Mouse (Mus musculus): ENCODE data around the gene Prcp.
"Not testable (repeated sequence)": the region's sequence is repeated elsewhere in the genome, so short reads cannot be mapped to it uniquely, and the experiment has no call there.

The Prcp gene

DNA sequence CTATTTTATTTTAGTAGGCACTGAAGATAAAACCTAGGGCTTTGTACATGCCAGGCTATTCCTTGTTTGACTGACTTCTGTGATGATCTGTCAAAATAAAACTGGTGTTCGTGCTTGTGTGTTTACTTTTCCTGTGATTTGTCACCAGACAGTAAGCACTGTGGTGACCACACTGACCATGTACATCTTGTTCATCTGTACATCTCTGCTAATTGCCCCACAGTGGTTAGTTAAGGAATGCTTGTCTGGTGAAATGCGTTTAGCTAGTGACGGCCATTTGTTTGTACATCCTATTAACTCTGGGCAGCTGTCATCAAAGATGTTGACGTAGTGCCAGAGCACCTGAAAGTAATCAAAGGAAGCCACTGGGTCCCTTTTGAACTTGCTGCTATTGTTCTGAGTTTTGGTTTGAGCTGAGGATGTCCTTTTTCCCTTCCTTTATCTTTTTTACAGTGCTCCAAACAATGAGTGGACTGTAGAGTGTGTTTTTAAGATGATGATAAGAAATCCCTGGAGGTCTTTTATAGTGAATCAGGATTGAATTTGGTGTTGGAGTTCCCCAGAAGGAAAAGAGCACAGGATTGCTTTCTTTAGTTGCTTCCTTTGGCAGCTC, 16.5 kb downstream of the Prcp start:
- DNase-seq (ENCODE audit: low read depth, low spot score): no peak

DNA sequence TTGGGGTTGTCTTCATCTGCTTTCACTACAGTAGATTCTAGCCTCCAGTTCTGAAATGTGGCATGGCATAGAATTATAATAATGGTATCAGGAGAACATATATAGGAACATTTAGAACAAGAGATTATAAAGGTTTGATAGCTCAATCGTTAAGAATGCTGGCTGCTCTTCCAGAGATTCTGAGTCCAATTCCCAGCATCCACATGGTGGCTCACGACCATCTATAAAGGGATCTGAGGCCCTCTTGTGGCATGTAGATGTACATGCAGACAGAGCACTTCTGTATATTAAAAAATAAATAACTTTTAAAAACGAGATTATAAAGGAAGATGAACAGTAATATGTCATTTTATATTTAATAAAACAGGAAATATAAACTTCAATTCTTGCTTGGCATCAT, 19.2 kb downstream of the Prcp start:
- no peak for DNase-seq (ENCODE audit: low read depth, low spot score)

DNA sequence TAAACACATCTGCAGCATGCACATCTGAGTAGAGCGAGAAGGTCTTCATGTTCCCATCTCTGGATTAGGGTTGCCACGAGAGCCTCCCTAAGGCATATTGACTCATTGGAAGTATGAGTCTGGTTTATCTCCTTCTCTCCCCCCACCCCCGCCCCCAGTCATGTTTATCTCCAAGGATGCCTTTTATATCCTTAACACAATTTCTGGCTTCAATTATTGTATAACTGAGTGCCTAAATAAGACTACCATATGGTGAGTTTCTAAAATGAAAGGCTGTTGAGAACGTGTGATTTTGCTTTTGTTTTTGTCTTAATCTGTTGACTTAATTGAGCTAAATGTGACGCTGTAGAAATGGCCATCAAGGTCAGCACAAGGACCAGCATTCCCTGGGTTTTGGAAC, 21.8 kb downstream of the Prcp start:
- DNase-seq (ENCODE audit: low read depth, low spot score): peak; percentile 55

DNA sequence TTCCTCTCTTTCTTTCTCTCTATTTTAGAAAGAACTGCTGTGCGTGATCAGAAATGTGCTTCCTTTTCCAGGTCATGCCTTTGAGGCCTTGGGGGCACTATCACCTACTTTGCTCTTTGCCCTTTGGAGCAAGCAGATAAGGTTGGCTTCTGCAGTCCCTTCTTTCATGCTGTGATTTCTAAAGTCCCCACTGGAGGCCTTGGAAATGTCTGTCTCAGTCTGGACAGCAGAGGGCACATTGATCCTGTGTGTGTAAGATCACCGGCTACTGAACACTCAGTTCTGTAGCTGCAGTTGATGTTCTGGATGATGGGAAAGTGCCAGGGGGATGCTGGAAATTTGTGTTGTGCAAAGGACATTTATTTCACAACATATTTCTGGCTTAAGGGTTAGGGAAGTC, 22.8 kb downstream of the Prcp start:
- DNase-seq (ENCODE audit: low read depth, low spot score): no peak

DNA sequence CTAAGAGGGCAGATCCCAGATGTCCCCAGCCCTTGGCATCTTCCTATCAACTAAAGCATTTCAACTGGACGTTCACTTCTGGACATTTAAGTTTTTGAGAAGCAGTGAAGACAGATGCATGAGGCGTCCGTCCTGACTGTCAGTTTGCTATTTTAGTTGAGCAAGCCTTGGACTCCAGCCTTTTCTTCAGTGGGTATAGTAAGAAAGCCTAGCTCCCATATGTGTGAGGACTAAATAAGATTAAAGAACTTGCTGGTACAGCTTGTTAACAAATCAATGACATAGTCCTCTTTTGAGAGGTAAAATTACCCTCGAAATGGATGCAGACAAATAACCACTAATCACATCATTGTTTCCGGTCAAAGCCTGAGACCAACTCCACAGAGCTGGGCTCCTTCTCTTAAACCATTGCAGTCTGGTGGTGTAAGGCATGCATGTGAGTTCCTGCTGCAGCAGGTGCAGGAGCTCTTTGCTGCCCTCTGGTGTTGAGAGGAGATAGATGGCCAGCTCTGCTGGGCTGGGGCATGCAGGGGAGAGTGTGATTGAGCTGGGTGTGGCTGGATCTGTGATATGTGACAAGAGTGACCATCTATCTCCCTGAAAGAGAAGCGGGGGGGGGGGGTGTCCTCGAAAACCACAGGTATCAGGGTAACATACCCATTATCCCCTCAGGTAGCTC, 29.2 kb downstream of the Prcp start:
- DNase-seq (ENCODE audit: low read depth, low spot score): peak; percentile 39

DNA sequence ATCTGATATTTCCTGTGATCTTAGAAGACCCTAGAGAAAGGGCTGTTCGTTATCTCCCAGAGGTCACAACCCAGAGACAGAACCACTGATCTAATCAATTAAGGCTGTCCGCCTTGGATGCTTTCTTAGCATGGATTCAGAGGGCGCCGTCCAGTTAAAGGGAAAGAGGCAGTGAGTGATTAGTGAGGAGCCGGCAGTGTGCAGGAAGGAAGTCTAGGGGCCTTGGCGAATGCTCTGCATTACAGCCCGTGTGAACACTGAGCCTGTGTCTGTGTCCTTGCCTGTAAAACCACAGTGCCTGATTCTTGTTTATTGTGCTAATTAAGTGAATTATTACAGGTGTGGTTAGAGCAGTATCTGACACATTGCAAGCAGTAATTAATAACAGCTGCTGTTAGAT, 30.0 kb downstream of the Prcp start:
- DNase-seq (ENCODE audit: low read depth, low spot score): not testable (repeated sequence)

DNA sequence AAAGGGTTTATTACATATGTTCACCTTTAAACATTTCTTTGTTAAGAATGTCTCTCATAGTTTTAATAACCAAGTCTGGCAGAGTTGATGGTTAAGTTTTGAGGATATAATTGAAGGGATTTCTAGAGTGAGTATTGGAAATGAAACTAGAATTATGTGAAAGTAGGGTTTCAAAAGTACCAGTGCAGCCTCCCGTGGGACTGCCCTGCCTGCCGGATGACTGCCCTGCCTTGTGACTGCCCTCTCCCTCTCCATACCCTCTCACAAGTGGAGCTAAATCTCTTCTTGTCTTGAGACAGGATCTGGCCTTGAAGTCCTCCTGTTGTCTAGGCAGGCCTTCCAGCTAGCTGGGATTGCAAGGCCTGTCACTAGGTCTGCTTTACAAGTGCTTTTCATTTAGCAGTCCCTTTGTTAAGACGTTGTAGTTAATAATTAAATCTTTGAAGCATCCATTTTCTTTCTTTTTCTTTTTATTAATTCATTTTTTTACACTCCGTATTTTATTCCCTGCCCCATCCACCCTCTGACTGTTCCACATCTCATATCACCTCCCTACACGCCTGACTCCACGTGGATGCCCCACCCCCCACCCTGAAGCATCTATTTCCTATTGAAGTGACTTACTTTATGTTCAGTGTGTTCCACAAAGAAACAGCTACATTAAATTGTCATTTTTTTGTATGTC, 46.0 kb downstream of the Prcp start:
- no peak for DNase-seq (ENCODE audit: low read depth, low spot score)

DNA sequence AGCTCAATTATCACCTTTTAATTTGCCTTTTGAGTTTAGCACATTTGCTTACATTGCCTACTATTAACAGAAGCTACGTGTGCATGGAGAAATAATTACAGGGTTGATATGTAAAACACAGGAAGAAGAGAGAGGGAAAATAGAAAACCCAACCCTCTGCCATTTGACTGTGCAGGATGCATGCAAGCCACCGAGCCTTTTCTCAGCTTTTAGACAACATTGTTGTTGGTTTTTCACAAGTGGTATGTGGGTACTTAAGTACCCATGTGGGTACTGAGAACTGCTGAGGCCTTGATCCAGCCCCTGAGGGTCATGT, 46.5 kb downstream of the Prcp start:
- no peak for DNase-seq (ENCODE audit: low read depth, low spot score)

DNA sequence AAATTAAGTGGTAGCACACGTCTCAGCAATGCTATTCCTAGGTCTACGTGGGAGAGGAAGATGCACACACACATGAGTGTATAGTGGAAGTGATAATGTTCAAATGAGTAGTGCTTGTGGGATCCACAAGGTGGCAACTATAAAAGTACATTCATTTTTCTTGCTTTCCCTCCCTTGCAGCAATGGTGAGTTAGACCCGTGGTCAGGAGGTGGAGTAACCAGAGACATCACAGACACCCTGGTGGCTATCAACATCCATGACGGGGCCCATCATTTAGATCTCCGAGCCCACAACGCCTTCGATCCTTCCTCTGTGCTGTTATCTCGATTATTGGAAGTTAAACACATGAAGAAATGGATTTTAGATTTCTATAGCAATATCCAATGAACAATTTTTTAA, 58.5 kb downstream of the Prcp start:
- no peak for DNase-seq (ENCODE audit: low read depth, low spot score)

DNA sequence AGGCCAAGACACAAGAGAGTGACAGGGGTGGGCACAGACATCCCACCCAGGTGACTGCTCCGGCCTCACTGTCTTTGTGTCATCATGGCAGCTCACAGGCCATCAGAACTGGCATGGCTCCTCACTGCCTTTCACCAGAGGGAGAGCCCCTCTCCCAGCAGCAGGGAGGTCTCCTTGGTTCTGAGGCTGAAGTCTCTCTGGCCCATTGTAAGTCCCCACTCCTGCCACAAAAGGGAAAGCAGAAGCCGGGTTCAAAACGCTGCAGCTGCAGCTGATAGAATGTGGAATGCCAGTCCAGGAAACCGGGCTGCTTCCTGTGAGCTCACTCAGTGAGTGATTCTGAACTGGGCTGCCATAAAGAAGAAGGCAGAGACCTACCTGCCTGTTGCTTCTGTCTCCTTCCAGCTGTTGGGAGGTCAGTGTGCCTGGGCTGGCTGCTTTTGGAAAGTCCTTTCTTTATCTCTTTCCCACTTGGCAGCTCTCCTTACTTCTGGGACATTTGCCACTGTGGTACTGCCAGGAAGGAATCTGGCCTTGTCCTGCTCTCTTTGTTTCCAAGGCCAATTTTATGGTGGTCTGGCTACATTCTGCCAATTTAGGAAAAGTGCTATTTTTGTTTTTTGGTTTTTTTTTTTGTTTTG, 59.2 kb downstream of the Prcp start:
- DNase-seq (ENCODE audit: low read depth, low spot score): not testable (repeated sequence)

DNA sequence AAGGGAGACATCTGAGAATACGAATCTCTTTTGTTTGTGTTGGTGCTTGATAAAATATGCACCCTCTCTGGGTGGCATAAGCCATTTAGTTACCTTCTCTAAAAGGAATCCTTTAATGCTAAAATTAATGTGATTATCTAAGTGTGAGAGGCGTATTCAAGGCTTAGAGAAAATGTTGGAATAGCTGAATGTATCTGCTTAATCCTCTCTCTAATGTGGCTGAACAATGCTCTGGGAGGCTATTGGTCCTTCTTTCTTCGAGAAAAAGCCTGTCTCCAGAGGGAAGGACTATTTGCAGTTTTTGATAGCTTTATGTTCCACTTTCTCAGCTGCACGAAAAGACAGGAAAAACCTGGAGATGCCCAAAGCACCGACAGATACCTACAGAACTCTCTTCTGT, 62.5 kb downstream of the Prcp start:
- no peak for DNase-seq (ENCODE audit: low read depth, low spot score)

DNA sequence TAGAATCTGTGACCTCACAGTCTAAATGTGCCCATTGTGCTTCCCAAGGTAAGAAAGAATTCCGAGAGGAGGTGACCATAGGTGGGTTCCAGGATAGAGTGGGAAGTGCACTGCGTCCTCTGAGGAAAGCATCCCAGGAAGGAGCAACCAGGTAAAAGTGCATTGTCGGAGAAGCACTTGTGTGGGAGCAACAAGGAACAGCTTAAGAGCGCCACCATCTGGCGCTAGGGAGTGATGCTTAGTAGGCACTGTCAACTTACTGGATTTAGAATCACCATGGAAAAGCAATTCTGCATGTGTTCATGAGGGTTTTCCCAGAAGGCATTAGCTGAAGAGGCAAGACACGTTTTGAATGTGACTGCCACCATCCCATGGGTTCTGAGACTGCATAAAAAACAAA, 63.7 kb downstream of the Prcp start:
- no peak for DNase-seq (ENCODE audit: low read depth, low spot score)

DNA sequence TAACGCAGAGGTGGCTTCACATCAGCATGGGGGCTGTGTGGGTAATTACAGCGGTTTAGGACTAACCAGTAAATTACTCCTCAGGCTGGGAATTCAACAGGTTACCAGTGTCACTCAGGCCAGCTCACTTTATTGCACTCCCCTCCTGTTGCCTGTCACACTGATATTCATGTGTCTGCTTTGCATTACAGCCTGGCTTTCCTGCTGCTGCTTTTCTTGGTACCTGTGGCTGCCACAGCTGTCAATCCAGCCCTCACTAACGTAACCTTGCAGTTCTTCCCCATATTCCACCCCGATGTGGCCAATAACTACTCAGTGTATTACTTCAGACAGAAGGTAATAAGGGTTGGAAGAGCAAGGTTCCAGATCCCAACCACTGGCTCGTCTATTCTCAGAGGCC, 65.5 kb downstream of the Prcp start:
- no peak for DNase-seq (ENCODE audit: low read depth, low spot score)

DNA sequence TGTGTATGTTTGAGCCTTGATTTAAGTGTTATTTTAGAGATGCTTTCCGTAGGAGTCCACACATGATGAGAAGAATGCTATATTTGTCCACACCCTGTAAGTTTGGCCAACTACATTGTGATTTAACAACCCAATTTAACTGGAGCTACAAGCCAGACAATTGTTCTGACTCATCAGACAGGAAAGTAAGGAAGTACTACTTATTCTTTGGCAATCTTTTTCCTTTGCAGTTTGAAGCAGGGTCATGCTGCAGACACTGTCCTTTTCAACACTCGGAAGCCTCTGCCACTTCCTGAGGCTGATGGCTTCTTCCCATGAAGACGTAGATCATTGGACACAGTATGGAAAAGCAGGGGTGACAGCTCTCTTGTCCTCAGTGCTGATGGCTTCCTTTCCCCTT, 76.5 kb downstream of the Prcp start:
- DNase-seq (ENCODE audit: low read depth, low spot score): peak; percentile 44

DNA sequence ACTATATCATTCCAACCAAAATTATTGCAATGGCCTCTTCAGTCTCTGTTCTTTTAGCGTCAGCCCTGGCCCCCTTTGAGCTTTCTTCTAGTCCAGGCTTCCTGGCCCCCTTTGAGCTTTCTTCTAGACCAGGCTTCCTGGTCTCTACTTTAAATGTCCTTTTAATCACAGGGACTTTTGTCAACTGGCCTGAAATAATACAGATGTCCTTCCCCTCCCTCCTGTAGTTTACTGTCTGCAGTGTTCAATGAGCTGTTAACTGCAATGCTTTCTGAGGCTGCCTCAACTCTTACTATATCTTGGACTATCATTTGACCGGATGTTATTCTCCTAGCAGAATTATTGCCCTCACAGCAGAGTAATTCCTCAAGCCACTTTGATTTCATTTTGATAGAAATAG, 77.9 kb downstream of the Prcp start:
- no peak for DNase-seq (ENCODE audit: low read depth, low spot score)

DNA sequence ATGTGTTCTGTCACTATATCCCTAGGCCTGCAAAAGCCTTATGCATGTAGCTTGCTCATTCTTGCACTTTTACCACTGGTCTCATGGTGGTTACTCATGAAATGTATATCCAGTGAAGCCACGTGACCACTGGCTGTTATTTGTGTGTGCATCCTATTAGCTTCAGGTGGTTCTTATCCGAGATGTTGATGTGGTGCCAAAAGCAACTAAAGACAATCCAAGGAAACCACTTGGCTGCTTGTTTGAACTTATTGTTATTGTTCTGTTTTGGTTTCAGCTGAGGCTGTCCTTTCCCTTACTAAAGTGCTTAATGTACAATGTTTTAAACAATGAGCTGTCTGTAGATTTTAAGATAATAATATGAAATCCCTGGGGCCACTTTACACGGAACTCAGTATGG, 85.5 kb downstream of the Prcp start:
- DNase-seq (ENCODE audit: low read depth, low spot score): no peak

DNA sequence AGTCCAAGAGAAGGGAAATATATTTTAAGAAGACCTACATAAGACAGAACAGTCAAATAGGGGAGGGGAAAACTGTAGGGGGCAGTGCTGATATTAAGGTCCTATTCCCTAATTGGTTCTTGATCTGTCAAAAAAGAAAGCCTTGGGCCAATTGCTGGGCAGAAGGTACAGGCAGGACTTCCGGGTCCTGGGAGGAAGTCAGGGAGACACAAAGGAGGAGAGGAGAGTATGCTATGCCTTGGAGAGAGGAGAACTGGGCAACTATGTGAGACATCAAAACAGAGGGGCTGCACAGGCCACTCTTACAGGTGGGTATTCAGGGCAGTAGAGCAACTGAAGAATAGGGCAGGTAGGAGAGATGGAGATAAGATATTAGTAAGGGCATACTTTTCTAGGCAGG, 87.6 kb downstream of the Prcp start:
- DNase-seq (ENCODE audit: low read depth, low spot score): no peak

DNA sequence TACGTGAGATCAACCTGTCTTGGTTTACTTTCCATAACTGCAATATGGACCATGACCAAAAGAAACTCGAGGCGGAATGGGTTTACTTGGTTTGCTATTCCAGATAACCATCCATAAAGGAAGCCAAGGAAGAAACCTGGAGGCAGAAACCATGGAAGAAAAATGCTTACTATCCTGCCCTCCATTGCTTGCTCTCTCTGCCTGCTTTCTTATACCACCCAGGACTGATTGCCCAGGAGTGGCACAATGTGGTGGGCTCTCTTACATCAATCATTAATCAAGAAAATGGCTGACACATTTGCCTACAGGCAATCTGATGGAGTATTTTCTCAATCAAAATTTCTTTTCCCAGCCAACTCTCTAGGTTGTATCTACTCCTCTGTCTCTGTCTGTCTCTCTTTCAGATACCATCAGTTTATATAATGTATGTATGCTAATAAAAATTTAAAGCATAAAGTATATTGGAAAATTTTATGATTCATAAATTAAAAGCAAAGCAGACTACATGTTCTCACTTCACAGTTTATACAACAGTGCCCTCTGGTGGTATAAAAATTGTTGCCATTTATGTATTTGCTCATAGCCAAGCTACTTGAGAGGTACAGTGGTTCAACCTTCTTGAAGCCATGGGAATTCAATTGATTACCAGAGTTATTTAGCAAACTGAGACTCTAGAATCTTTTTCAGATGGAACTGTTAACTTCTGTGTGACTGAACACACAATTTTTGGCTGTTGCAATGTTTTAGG, 90.7 kb downstream of the Prcp start:
- DNase-seq (ENCODE audit: low read depth, low spot score): peak; percentile 61

DNA sequence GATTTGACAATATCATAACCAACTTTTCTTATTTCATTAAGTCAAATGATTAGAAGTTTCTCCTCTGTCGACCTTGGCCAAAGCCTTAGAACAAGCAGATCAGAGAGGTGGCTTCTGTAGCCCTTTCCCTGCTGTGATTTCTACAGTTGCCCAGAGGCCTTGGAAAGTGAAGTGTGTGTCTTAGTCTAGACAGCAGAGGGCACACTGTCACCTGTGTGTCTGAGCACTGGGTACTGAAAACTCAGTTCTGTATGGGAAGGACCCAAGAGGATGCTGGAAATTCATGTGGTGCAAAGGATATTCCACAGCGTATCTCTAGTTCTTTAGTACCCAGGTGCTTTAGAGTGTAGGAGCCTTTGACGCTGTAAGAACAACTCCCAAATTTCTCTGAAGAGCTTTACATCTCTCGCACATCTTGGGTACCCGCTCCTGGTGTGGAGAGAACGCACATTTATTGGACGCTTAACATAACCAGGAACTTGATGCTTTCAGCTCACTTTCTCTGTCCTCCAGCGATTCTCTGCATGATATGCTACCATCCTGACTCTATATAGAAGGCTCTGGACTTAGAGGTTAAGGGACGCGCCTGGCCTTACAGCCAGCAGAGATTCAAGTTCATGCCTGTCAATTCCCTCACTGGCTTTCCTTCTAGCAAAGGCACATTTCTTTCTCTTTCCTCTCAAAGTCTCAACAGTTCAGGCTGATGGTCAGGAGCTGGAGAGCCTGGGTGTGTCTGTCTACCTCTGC, 93.3 kb downstream of the Prcp start:
- DNase-seq (ENCODE audit: low read depth, low spot score): no peak

DNA sequence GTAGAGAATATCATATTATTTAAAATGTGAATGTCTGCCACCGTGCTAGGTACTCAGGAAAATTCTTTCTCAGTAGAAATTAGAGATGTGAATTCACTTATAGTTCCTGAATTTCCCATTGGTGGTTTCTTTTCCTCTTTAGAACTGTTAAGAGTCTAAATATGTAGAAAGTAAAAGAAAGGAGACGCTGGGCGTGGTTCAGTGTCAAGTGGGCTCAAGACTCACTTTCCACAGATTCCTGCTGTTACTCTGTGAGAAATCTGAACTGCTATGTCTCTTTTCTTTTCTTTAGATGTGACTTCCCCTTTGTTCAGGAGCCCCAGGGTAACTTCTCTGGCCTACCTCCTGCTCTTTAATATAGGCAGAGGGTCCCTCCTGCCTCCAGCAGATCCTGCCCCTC, 103.2 kb downstream of the Prcp start:
- DNase-seq (ENCODE audit: low read depth, low spot score): no peak

DNA sequence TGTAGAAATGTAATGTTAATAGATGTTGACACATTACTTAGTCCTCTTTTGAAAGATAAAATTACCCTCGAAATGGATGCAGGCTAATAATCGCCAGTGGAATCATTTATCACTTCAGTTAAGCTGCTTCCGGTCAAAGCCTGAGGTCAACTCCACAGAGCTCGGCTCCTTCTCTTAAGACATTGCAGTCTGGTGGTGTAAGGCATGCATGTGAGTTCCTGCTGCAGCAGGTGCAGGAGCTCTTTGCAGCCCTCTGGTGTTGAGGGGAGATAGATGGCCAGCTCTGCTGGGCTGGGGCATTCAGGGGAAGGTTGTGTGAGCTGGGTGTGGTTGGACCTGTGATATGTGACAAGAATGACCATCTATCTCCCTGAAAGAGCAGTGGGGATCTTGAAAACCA, 104.0 kb downstream of the Prcp start:
- DNase-seq (ENCODE audit: low read depth, low spot score): no peak
